Mouse (Mus musculus) limb, embryonic 14.5 days (tissue): ENCODE data around the gene Adamtsl1. TPM values are rescaled to one million over a fixed set of nuclear protein-coding genes. Genes with fewer than 3 reads are reported as not detected.

ENCODE experiments used
- ATAC-seq: fragments of 200-750 bp; cut with Nextera tagmentation; 2 replicates; pipeline ENCODE4 v1.8.0; 2017; ENCODE audit warnings: low read depth, moderate number of reproducible peaks, moderate TSS enrichment; ENCODE audit not compliant: low FRiP score
- DNase-seq: peaks from one replicate; pipeline ENCODE4 v3.0.0-alpha.2; 2015; ENCODE audit warnings: low spot score
- H3K27ac ChIP-seq: fragments of 300-500 bp; sonication (generic); replicated peaks from 2 replicates; pipeline ENCODE4 v1.5.1; 2014; ENCODE audit warnings: low read depth, mild to moderate bottlenecking, low read length, moderate library complexity, mixed read lengths
- H3K27me3 ChIP-seq: fragments of 300-500 bp; sonication (generic); 2 replicates; pipeline ENCODE4 v1.6.1; 2014; ENCODE audit warnings: low read length, mixed read lengths; ENCODE audit not compliant: control insufficient read depth, insufficient read depth
- H3K36me3 ChIP-seq: fragments of 300-500 bp; sonication (generic); 2 replicates; pipeline ENCODE4 v1.6.1; 2014; ENCODE audit warnings: mild to moderate bottlenecking, low read length, moderate library complexity, mixed read lengths; ENCODE audit not compliant: control insufficient read depth, insufficient read depth
- H3K4me1 ChIP-seq: fragments of 300-500 bp; sonication (generic); 2 replicates; pipeline ENCODE4 v1.6.1; 2014; ENCODE audit warnings: antibody characterized with exemption, low read length, mixed read lengths; ENCODE audit not compliant: control insufficient read depth, insufficient read depth
- H3K4me2 ChIP-seq: fragments of 300-500 bp; sonication (generic); replicated peaks from 2 replicates; pipeline ENCODE4 v1.6.1; 2014; ENCODE audit warnings: low read depth, mild to moderate bottlenecking, low read length, moderate library complexity; ENCODE audit not compliant: severe bottlenecking
- H3K4me3 ChIP-seq: fragments of 300-500 bp; sonication (generic); replicated peaks from 2 replicates; pipeline ENCODE4 v1.5.1; 2014; ENCODE audit warnings: low read length
- H3K9ac ChIP-seq: fragments of 300-500 bp; sonication (generic); 2 replicates; pipeline ENCODE4 v1.6.1; 2014; ENCODE audit warnings: mild to moderate bottlenecking, low read depth, low read length, moderate library complexity; ENCODE audit not compliant: severe bottlenecking
- H3K9me3 ChIP-seq: fragments of 300-500 bp; sonication (generic); 2 replicates; pipeline ENCODE4 v1.6.1; 2016; ENCODE audit warnings: low read length; ENCODE audit not compliant: control insufficient read depth
- POLR2A ChIP-seq: fragments of 200-500 bp; IDR thresholded peaks from 2 replicates; pipeline ENCODE4 v1.8.0; 2012; ENCODE audit warnings: inconsistent platforms, mild to moderate bottlenecking, moderate library complexity, borderline replicate concordance; ENCODE audit not compliant: insufficient read depth, insufficient read length; ENCODE audit errors: extremely low read depth
- WGBS: fragments of 180-500 bp; shearing (Covaris S2); extraction: QIAGEN DNeasy Blood & Tissue Kit; methylation state at CpG from one replicate; pipeline ENCODE4 v1.1.7; 2014; 5-methylcytosine and 5-hydroxymethylcytosine counted together
- polyA plus RNA-seq, 2 experiments: library from polyadenylated mRNA; depleted of rRNA in 1 of 2; stranded (reverse) in 1 of 2; unstranded in 1 of 2; fragments of >200 nt; fragmentation: Nextera tagmentation in 1 of 2; extraction: Ambion mirVana in 1 of 2; gene quantifications; 2 replicates each; pipeline versions ENCODE4 v1.2.1 to v1.2.3; 2012 to 2014

Adamtsl1 gene
- polyA plus RNA-seq, 2 experiments = 22.9 to 47.5 TPM

- H3K9ac ChIP-seq = no peak overlapping the region
- H3K9me3 ChIP-seq = no peaks in the 10 kb centered on the region
- no peak for TF ChIP-seq POLR2A
- no peak overlapping the region for H3K4me2 ChIP-seq
- ATAC-seq (peak; percentile 56), DNase-seq (no peak)
- 26% methylated on average over 5 of the region's 5 CpGs for WGBS
- H3K36me3 ChIP-seq = no peaks in the 10 kb centered on the region
- H3K4me3 ChIP-seq = no peak overlapping the region
- peaks cover 26% of the 10 kb centered on the region for H3K4me1 ChIP-seq
- H3K27me3 ChIP-seq = no peaks in the 10 kb centered on the region
- H3K27ac ChIP-seq = peak overlapping the region; percentile 52; the same call in 1 of the 2 replicates
These were observed 324.1 kb downstream of the Adamtsl1 start for GRCm38 (mm10) chr4:85838031-85838430.

- DNase-seq = peak; percentile 40
- no peaks in the 10 kb centered on the region for H3K36me3 ChIP-seq
- no peak overlapping the region for H3K4me2 ChIP-seq
- no peak overlapping the region for H3K4me3 ChIP-seq
- peaks cover 20% of the 10 kb centered on the region for H3K4me1 ChIP-seq
- H3K9ac ChIP-seq = no peak overlapping the region
- TF ChIP-seq POLR2A = no peak
- H3K27me3 ChIP-seq = no peaks in the 10 kb centered on the region
- 45% methylated on average over 9 of the region's 9 CpGs for WGBS
- no peak overlapping the region for H3K27ac ChIP-seq
- ATAC-seq = no peak
- H3K9me3 ChIP-seq = no peaks in the 10 kb centered on the region
These were observed 328.1 kb downstream of the Adamtsl1 start for GRCm38 (mm10) chr4:85842113-85842512.

- DNase-seq = no peak
- Histone ChIP-seq H3K27ac (no peak overlapping the region), H3K4me3 (no peak overlapping the region), H3K4me1 (peaks cover 4% of the 10 kb centered on the region; the same call in 1 of the 2 replicates), H3K4me2 (no peak overlapping the region), H3K9ac (no peak overlapping the region), H3K9me3 (no peaks in the 10 kb centered on the region), H3K27me3 (no peaks in the 10 kb centered on the region), H3K36me3 (no peaks in the 10 kb centered on the region)
- TF ChIP-seq POLR2A = no peak
- no peak for ATAC-seq
These were observed 330.4 kb downstream of the Adamtsl1 start for GRCm38 (mm10) chr4:85844381-85844780.

GRCm38 (mm10) chr4:85845931-85846330 lies 332.0 kb downstream of the Adamtsl1 start:
- Histone ChIP-seq H3K27me3 (no peaks in the 10 kb centered on the region), H3K4me1 (peaks cover 4% of the 10 kb centered on the region; the same call in 1 of the 2 replicates), H3K4me2 (no peak overlapping the region), H3K4me3 (no peak overlapping the region), H3K36me3 (no peaks in the 10 kb centered on the region), H3K27ac (no peak overlapping the region), H3K9me3 (no peaks in the 10 kb centered on the region), H3K9ac (no peak overlapping the region)
- TF ChIP-seq POLR2A = no peak
- DNase-seq = no peak
- no peak for ATAC-seq
- WGBS = 60% methylated on average over 7 of the region's 7 CpGs

- peaks cover 5% of the 10 kb centered on the region for H3K4me1 ChIP-seq
- H3K27ac ChIP-seq = no peak overlapping the region
- no peaks in the 10 kb centered on the region for H3K27me3 ChIP-seq
- H3K36me3 ChIP-seq = no peaks in the 10 kb centered on the region
- 47% methylated on average over 7 of the region's 7 CpGs for WGBS
- DNase-seq = no peak
- H3K4me3 ChIP-seq = no peak overlapping the region
- TF ChIP-seq POLR2A = no peak
- H3K9me3 ChIP-seq = no peaks in the 10 kb centered on the region
- H3K4me2 ChIP-seq = no peak overlapping the region
- H3K9ac ChIP-seq = no peak overlapping the region
- ATAC-seq = no peak
These were observed 339.4 kb downstream of the Adamtsl1 start for GRCm38 (mm10) chr4:85853401-85853800.

GRCm38 (mm10) chr4:85854507-85854906 lies 340.5 kb downstream of the Adamtsl1 start:
- Histone ChIP-seq H3K36me3 (no peaks in the 10 kb centered on the region), H3K4me3 (no peak overlapping the region), H3K9me3 (no peaks in the 10 kb centered on the region), H3K27me3 (no peaks in the 10 kb centered on the region), H3K4me1 (peaks cover 5% of the 10 kb centered on the region), H3K27ac (no peak overlapping the region), H3K4me2 (no peak overlapping the region), H3K9ac (no peak overlapping the region)
- no peak for TF ChIP-seq POLR2A
- 56% methylated on average over 8 of the region's 8 CpGs for WGBS
- ATAC-seq = 0 out of 2 replicates have a peak, but pooled peaks have one; percentile 15
- peak; percentile 73 for DNase-seq
